Mouse (Mus musculus) heart, adult 2 months (tissue): ENCODE results near the gene 3110040M04Rik. TPM values are rescaled to one million over a fixed set of nuclear protein-coding genes. Genes with fewer than 3 reads are reported as not detected.
"Not testable (repeated sequence)": the region's sequence is repeated elsewhere in the genome, so short reads cannot be mapped to it uniquely, and the experiment has no call there.

Experiments used
- DNase-seq, 2 experiments: peaks; one replicate each; pipeline ENCODE4 v3.0.0; 2021
- H3K27ac ChIP-seq: fragments of 200-600 bp; 2 replicates; pipeline ENCODE4 v1.8.1; 2022
- H3K27me3 ChIP-seq: fragments of 200-500 bp; 2 replicates; pipeline ENCODE4 v1.6.1; 2012; ENCODE audit warnings: mild to moderate bottlenecking, low read length, inconsistent platforms, mixed read lengths; ENCODE audit not compliant: control insufficient read depth, insufficient read depth
- H3K36me3 ChIP-seq: fragments of 200-500 bp; 2 replicates; pipeline ENCODE4 v1.6.1; 2012; ENCODE audit warnings: low read length, inconsistent platforms; ENCODE audit not compliant: control insufficient read depth, insufficient read depth
- H3K4me1 ChIP-seq: fragments of 200-500 bp; 2 replicates; pipeline ENCODE4 v1.6.1; 2011; ENCODE audit warnings: low read length; ENCODE audit not compliant: control insufficient read depth, insufficient read depth
- H3K4me3 ChIP-seq: fragments of 200-600 bp; 2 replicates; pipeline ENCODE4 v1.8.1; 2022
- H3K79me2 ChIP-seq: fragments of 200-500 bp; replicated peaks from 2 replicates; pipeline ENCODE4 v1.6.1; 2012; ENCODE audit warnings: mild to moderate bottlenecking, inconsistent platforms, low read length, moderate library complexity, mixed read lengths; ENCODE audit not compliant: control insufficient read depth, insufficient read depth
- H3K9ac ChIP-seq: fragments of 200-500 bp; 2 replicates; pipeline ENCODE4 v1.6.1; 2012; ENCODE audit warnings: low read depth, mild to moderate bottlenecking, control low read depth, inconsistent platforms, low read length, mixed read lengths
- CTCF ChIP-seq: fragments of 200-600 bp; IDR thresholded peaks from 2 replicates; pipeline ENCODE4 v1.8.1; 2022; ENCODE audit warnings: antibody characterized with exemption, mild to moderate bottlenecking, moderate library complexity
- EP300 ChIP-seq: fragments of 200-500 bp; IDR thresholded peaks from 2 replicates; pipeline ENCODE4 v1.6.1; 2011; ENCODE audit warnings: low read depth, low read length, control low read depth; ENCODE audit not compliant: insufficient read depth
- POLR2A ChIP-seq: fragments of 200-500 bp; IDR thresholded peaks from 2 replicates; pipeline ENCODE4 v1.6.1; 2011; ENCODE audit warnings: mild to moderate bottlenecking, low read depth, low read length, control low read depth; ENCODE audit not compliant: insufficient read depth
- WGBS: fragments of 180-500 bp; shearing (Covaris S2); methylation state at CpG from one replicate; pipeline ENCODE4 v1.1.7; 2018; 5-methylcytosine and 5-hydroxymethylcytosine counted together
- intact Hi-C: fragments of 180-260 bp; cut with DNase I; formaldehyde crosslinking; loops from one replicate; pipeline ENCODE4 v1.15.1; 2025
- long read RNA-seq: library from polyadenylated mRNA; stranded (forward); transcript quantifications from one replicate; pipeline ENCODE4 v2.0.0, GENCODE M21; 2021
- polyA plus RNA-seq: library from polyadenylated mRNA; depleted of rRNA; stranded (reverse); fragments of >200 nt; gene quantifications from 2 replicates; pipeline ENCODE4 v1.2.3, GENCODE M21; 2012; rRNA removed
- total RNA-seq, 2 experiments: library from RNA; stranded (reverse); gene quantifications; 2 replicates each; pipeline ENCODE4 v1.2.3; 2021

3110040M04Rik gene
- total RNA-seq (not detected), polyA plus RNA-seq (not detected in 2 replicates)
- long read RNA-seq = 0 reads

DNA sequence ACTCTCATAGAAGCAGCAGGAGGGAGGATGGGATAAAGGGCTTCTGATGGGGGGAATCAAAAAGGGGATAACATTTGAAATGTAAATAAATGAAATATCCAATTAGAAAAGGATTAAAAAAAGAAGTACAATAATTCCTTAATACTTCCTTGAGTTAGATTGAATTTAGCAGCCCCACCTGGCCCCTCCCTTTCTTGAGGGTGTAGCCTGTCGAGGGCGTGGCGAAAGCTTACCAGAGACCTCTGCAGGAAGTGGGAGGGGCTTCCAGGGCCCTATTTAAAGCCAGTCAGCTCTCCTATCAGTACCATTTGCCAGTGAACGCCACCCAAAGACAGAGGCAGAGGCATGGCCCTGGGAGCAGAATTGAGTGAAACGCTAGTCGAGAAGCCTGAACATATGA is at the start of gene 3110040M04Rik:
3110040M04Rik (plus strand) TSS at position 304 of the 400 bp plus-strand sequence.
- WGBS = no CpG with 5 or more reads among the region's 6 CpGs
- H3K9ac ChIP-seq, H3K79me2 ChIP-seq, H3K27ac ChIP-seq, DNase-seq, intact Hi-C loops, H3K4me3 ChIP-seq, H3K4me1 ChIP-seq, H3K36me3 ChIP-seq, H3K27me3 ChIP-seq: not testable (repeated sequence)

- H3K4me1 ChIP-seq, H3K4me3 ChIP-seq, DNase-seq, intact Hi-C loops, H3K27me3 ChIP-seq, H3K9ac ChIP-seq, H3K36me3 ChIP-seq, H3K27ac ChIP-seq, H3K79me2 ChIP-seq: not testable (repeated sequence)
- WGBS = 87% methylated on average over 9 of the region's 9 CpGs
These were observed 49.8 kb upstream of the 3110040M04Rik start for GRCm38 (mm10) chr1:151154131-151154530.

- no peaks in the 10 kb centered on the region for H3K79me2 ChIP-seq
- H3K4me1 ChIP-seq = no peaks in the 10 kb centered on the region; the same call in 1 of the 2 replicates
- H3K27me3 ChIP-seq = no peaks in the 10 kb centered on the region
- DNase-seq = no peak
- no peaks in the 10 kb centered on the region; the same call in 1 of the 2 replicates for H3K36me3 ChIP-seq
- intact Hi-C loops = no loop called here
- 81% methylated on average over 3 of the region's 3 CpGs for WGBS
- TF ChIP-seq POLR2A = no peak
- TF ChIP-seq CTCF = no peak
- no peak for TF ChIP-seq EP300
- H3K4me3 ChIP-seq = no peak overlapping the region
- no peak overlapping the region for H3K9ac ChIP-seq
- H3K27ac ChIP-seq = peak overlapping the region; percentile 2
These were observed 47.8 kb upstream of the 3110040M04Rik start for GRCm38 (mm10) chr1:151156129-151156528.

DNA sequence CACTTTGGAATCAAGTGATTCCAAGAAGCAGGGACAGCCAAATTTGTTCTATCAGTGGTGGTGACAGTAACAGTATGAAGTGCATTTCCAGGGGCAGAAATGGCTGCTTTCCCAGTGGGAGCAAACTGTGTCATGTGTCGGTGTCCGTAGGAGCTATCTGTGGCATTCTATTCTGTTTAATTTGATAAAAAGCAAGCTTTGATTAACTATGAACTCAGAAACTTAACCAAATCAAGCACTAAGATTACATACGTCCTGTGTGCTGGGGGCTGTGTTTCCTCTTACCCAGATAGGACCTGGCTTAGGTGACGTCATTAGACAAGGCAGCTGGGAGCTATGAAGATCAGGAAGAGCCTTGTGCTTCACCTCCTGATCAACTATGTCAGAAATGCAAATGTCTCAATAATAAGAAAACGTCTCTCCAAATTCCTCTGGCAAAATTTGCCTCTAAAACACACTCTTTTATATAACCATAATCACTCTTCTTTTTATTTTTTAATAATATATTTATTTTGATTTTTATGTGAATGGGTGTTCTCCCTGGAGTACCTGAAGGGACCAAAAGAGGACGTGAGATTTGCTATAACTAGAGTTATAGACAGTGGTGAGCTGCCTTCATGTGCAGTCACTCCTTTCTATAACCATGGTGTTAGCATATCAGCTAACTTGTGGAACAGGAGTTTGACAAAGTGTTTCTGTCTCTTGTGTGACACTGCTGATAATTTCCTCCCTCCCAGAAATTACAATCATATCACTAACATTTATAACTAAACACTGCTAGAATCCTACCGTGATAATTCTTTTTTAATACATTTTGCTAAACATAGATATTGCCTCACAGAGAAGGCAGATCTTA is 46.9 kb upstream of the 3110040M04Rik start:
- WGBS = 27% methylated on average over 7 of the region's 7 CpGs
- Histone ChIP-seq H3K27ac (peak overlapping the region; percentile 8; the same call in 1 of the 2 replicates), H3K36me3 (no peaks in the 10 kb centered on the region; the same call in 1 of the 2 replicates), H3K9ac (no peak overlapping the region), H3K27me3 (no peaks in the 10 kb centered on the region), H3K4me3 (no peak overlapping the region), H3K79me2 (no peaks in the 10 kb centered on the region), H3K4me1 (no peaks in the 10 kb centered on the region; the same call in 1 of the 2 replicates)
- DNase-seq = no peak
- intact Hi-C loops = no loop called here
- no peak for TF ChIP-seq POLR2A
- TF ChIP-seq EP300 = no peak
- TF ChIP-seq CTCF = no peak

DNA sequence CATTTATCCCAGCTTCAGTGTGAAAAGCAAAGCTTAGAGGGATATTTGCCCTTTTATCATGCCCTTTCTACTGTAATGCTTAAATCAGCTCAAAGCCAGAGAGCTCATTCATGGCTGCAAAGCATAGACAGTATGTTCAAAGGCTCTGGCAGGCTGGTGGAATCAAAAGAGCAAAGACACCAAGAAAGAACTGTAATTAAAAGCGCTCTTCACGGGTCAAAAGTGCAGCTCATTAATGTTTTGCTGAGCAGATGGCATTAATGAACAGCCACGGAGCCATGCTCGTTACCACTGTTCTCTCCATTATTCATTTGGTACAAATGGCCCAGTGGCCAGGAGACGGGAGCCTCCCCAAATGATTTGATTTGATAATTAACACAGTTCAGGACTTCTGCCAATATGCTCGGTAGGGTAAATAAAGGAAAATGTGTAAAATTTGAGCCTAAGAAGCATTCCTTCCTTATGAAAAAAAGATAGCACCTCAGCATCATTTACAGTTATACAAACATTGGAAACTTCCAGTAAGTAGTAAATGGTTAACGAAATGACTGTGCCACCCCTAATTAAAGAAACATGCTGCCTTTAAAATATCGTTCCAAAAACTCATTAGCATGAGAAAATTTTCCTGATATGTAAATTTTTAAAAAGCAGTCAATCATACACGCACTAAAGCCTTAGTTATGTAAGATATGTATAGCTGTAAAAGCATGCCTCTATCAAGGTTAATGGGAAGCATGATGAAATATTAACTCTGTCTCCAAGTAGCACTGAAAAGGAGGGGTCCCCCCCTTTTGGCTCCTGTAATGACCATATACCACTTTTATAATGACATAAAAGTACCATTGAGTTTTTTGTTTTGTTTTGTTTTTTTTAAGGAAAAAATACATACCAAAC is 45.7 kb upstream of the 3110040M04Rik start:
- no peak for DNase-seq
- Histone ChIP-seq H3K79me2 (no peaks in the 10 kb centered on the region), H3K4me3 (no peak overlapping the region), H3K9ac (no peak overlapping the region), H3K27me3 (no peaks in the 10 kb centered on the region), H3K36me3 (no peaks in the 10 kb centered on the region; the same call in 1 of the 2 replicates), H3K27ac (no peak overlapping the region), H3K4me1 (no peaks in the 10 kb centered on the region; the same call in 1 of the 2 replicates)
- WGBS = 86% methylated on average over 9 of the region's 9 CpGs
- intact Hi-C loops = no loop called here
- TF ChIP-seq CTCF (no peak), POLR2A (no peak), EP300 (no peak)
